Comparison of ENCODE assay signal across 36 mouse cellular contexts in genomic region chr16:23170813-23171212, GRCm38 (mm10). TPM values are rescaled to one million over a fixed set of nuclear protein-coding genes. Genes with fewer than 3 reads are reported as not detected.
DNase-seq lines count a peak whose midpoint lies in the region; ATAC-seq and TF ChIP-seq lines count a peak whose summit lies in the region.
"Had no signal": no experiment of that assay in that cellular context is flagged by ENCODE, and none has a peak within 500 bp of the region (broad histone marks: within the 10 kb centered on the region; RNA-seq: fewer than 3 reads in every experiment).

No protein-coding gene starts in this region.

- H3K36me3 ChIP-seq in spleen, adult 2 months (ENCODE audit: control insufficient read depth, insufficient read depth, low read length) = no peaks in the 10 kb centered on the region
- H3K36me3 ChIP-seq: embryonic facial prominence, embryonic 10.5 days; embryonic facial prominence, embryonic 15.5 days; G1E; hindbrain, embryonic 13.5 days; kidney, embryonic 15.5 days; neural tube, embryonic 15.5 days had no signal

- peak in 1 of 2 experiments; percentile 55 for DNase-seq in spleen, adult 2 months (ENCODE audit: low read depth in 1 of 2, low spot score in 2 of 2)
- DNase-seq in spleen, postnatal 14 days (ENCODE audit: low spot score in 2 of 2) = no peak
- DNase-seq in CD4-positive, CD25-positive, alpha-beta regulatory T cell, adult 2 months (ENCODE audit: low read depth, low spot score) = peak; percentile 71
- peak; percentile 73 for DNase-seq in T-cell, adult 2 months (ENCODE audit: low spot score)
- DNase-seq in lung, adult 2 months = no peak
- no peak for DNase-seq in cerebellum, postnatal 4 days (ENCODE audit: low spot score in 2 of 2)
- DNase-seq: adrenal gland, adult 2 months; adrenal gland, postnatal 36 days; cerebellum, adult 18-20 months; cerebellum, postnatal 14 days; gastrocnemius, postnatal 10 days; kidney, adult 11 months; kidney, postnatal 36 days; left cerebral cortex, postnatal 4 days; lung, embryonic 14.5 days; lung, postnatal 14 days; midbrain, embryonic 14.5 days; retina, postnatal 1 day; right cerebral cortex, postnatal 14 days; thymus, postnatal 25 days had no signal

- 0 out of 2 replicates have a peak, but pooled peaks cover 2% of the 10 kb centered on the region for H3K4me1 ChIP-seq in spleen, adult 2 months (ENCODE audit: control insufficient read depth, insufficient read depth, insufficient read length)
- H3K4me1 ChIP-seq in lung, adult 2 months (ENCODE audit: control insufficient read depth, insufficient read depth, low read length) = peaks cover 7% of the 10 kb centered on the region
- H3K4me1 ChIP-seq: embryonic facial prominence, embryonic 10.5 days; embryonic facial prominence, embryonic 15.5 days; forebrain, embryonic 13.5 days; hindbrain, embryonic 13.5 days; kidney, embryonic 15.5 days; neural tube, embryonic 15.5 days had no signal

- ATAC-seq in erythroid progenitor cell, adult 5-6 weeks (replicated peaks; ENCODE audit: low FRiP score, poor library complexity, severe bottlenecking) = no peak
- ATAC-seq: forebrain, embryonic 13.5 days had no signal

- TF ChIP-seq POLR2A in spleen, adult 2 months (IDR thresholded peaks at IDR 0.05; ENCODE audit: low read depth, low read length) = 0 out of 2 replicates have a peak, but pooled peaks have one; percentile 15
- no peak for TF ChIP-seq POLR2A in lung, adult 2 months (IDR thresholded peaks at IDR 0.05; ENCODE audit: borderline replicate concordance, extremely low read depth, low read depth, low read length)

- no peaks in the 10 kb centered on the region for H3K27me3 ChIP-seq in spleen, adult 2 months (ENCODE audit: control insufficient read depth, insufficient read depth, low read length)
- H3K27me3 ChIP-seq: embryonic facial prominence, embryonic 15.5 days; forebrain, embryonic 13.5 days; hindbrain, embryonic 13.5 days; kidney, embryonic 15.5 days; neural tube, embryonic 15.5 days had no signal

- H3K27ac ChIP-seq in spleen, adult 2 months (ENCODE audit: insufficient read depth, low read length) = peak overlapping the region; percentile 36; the same call in 1 of the 2 replicates
- H3K27ac ChIP-seq: embryonic facial prominence, embryonic 10.5 days; embryonic facial prominence, embryonic 15.5 days; forebrain, embryonic 13.5 days; hindbrain, embryonic 13.5 days; kidney, embryonic 15.5 days; layer of hippocampus, adult 2 months; liver, embryonic 14.5 days; neural tube, embryonic 15.5 days had no signal

- no peak for TF ChIP-seq CTCF in spleen, adult 2 months (IDR thresholded peaks at IDR 0.05; ENCODE audit: extremely low read depth, insufficient read depth, insufficient read length, insufficient replicate concordance)
- TF ChIP-seq CTCF in lung, adult 2 months (IDR thresholded peaks at IDR 0.05; ENCODE audit: insufficient read depth, low read length) = no peak

- WGBS in spleen, adult 2 months = 72% methylated on average over 3 of the region's 3 CpGs
- WGBS in lung, adult 2 months = 90% methylated on average over 3 of the region's 3 CpGs

- H3K4me3 ChIP-seq in spleen, adult 2 months (ENCODE audit: extremely low read depth, insufficient read depth, insufficient read length) = no peak overlapping the region
- no peak overlapping the region for H3K4me3 ChIP-seq in lung, adult 2 months (replicated peaks; ENCODE audit: extremely low read depth, low read depth, low read length)
- H3K4me3 ChIP-seq: embryonic facial prominence, embryonic 10.5 days; embryonic facial prominence, embryonic 15.5 days; forebrain, embryonic 13.5 days; hindbrain, embryonic 13.5 days; kidney, embryonic 15.5 days; layer of hippocampus, adult 2 months; neural tube, embryonic 15.5 days had no signal

RNA-seq across cellular contexts. Expression of gene Adipoq, which starts 24.5 kb away (rescaled TPM):
- 2.9 and 5.8 TPM in 2 replicates for polyA plus RNA-seq in spleen, adult 2 months (2012; rRNA removed)
- 12.2 TPM in 1 of 2 replicates, not detected in the other for total RNA-seq in erythroid progenitor cell, adult 5-6 weeks (2015; ENCODE audit: low replicate concordance)
- 0.51 TPM in 1 of 2 replicates, not detected in the other for total RNA-seq in erythroid progenitor cell, adult 5-6 weeks (2017; ENCODE audit: low replicate concordance)
- polyA plus RNA-seq in lung, adult 2 months (2012; rRNA removed) = 19.3 and 57.0 TPM in 2 replicates
- total RNA-seq: layer of hippocampus, adult 2 months; layer of hippocampus, postnatal 25 days; left cerebral cortex, adult 8-10 months; left cerebral cortex, postnatal 4 days; monocyte, adult 5-6 weeks had no signal
- polyA plus RNA-seq: C2C12; embryonic facial prominence, embryonic 10.5 days; forebrain, embryonic 13.5 days; G1E; heart, embryonic 16.5 days; hindbrain, embryonic 13.5 days; kidney, embryonic 15.5 days; liver, embryonic 14.5 days; lung, embryonic 14.5 days; midbrain, embryonic 14.5 days; stomach, embryonic 16.5 days had no signal

RNA-seq across cellular contexts. Expression of gene Rfc4, which starts 43.3 kb away (rescaled TPM):
- polyA plus RNA-seq in spleen, adult 2 months (2012; rRNA removed) = 0.22 and 0.63 TPM in 2 replicates
- 98.4 and 133 TPM in 2 replicates for total RNA-seq in erythroid progenitor cell, adult 5-6 weeks (2015; ENCODE audit: low replicate concordance)
- 32.8 and 50.6 TPM in 2 replicates for total RNA-seq in erythroid progenitor cell, adult 5-6 weeks (2017; ENCODE audit: low replicate concordance)
- polyA plus RNA-seq in lung, adult 2 months (2012; rRNA removed) = 0.15 and 0.57 TPM in 2 replicates
- polyA plus RNA-seq: adrenal gland, adult 2 months had no signal

RNA-seq across cellular contexts. Expression of gene St6gal1, which starts 53.7 kb away (rescaled TPM):
- polyA plus RNA-seq in spleen, adult 2 months (2012; rRNA removed) = 30.5 and 33.1 TPM in 2 replicates
- total RNA-seq in erythroid progenitor cell, adult 5-6 weeks (2015; ENCODE audit: low replicate concordance) = 4.3 and 7.5 TPM in 2 replicates
- total RNA-seq in erythroid progenitor cell, adult 5-6 weeks (2017; ENCODE audit: low replicate concordance) = 3.2 and 3.9 TPM in 2 replicates
- polyA plus RNA-seq in lung, adult 2 months (2012; rRNA removed) = 22.1 and 28.0 TPM in 2 replicates

Comparison
In these comparisons a context has a peak if more than half of its experiments do, and no peak if none do; other contexts are left out.
1. DNase-seq: peak in CD4-positive, CD25-positive, alpha-beta regulatory T cell, adult 2 months (single experiment) and T-cell, adult 2 months (single experiment); none in spleen, postnatal 14 days (0 of 2), lung, adult 2 months (single experiment) and cerebellum, postnatal 4 days (0 of 2).